Mouse (Mus musculus) liver, adult 2 months (tissue): Measurements from ENCODE around the gene 2310079G19Rik.
A peak's percentile ranks its signal among the peaks of the same experiment; 100 is the strongest.

ENCODE experiments used
- CTCF ChIP-seq: fragments of 200-500 bp; IDR thresholded peaks from 2 replicates; pipeline ENCODE4 v1.5.1; 2011; ENCODE audit warnings: low read depth, low read length, control low read depth
- POLR2A ChIP-seq: fragments of 200-500 bp; IDR thresholded peaks from 2 replicates; pipeline ENCODE4 v1.6.1; 2011; ENCODE audit warnings: low read length, control low read depth; ENCODE audit not compliant: insufficient read depth; ENCODE audit errors: extremely low read depth

- TF ChIP-seq CTCF (peak; percentile 65), POLR2A (no peak)
These were observed 30.0 kb upstream of the 2310079G19Rik start for GRCm38 (mm10) chr16:88657426-88657825.
